Mouse (Mus musculus): Measurements from ENCODE around the gene Dstyk.

Dstyk gene

GRCm38 (mm10) chr1:132417319-132418251 lies at the start of gene Dstyk:
Gene Dstyk (plus strand): TSS chr1:132417555.
- peak; percentile 98 for DNase-seq

- peak; percentile 90 for DNase-seq
Observed at GRCm38 (mm10) chr1:132367692-132368506, 49.5 kb upstream of the Dstyk start.

- DNase-seq = no peak
Observed at GRCm38 (mm10) chr1:132370681-132371173, 46.6 kb upstream of the Dstyk start.

- DNase-seq = no peak
Observed at GRCm38 (mm10) chr1:132371298-132372081, 45.9 kb upstream of the Dstyk start.

GRCm38 (mm10) chr1:132372354-132372753 lies 45.0 kb upstream of the Dstyk start:
- no peak for DNase-seq

- no peak for DNase-seq
Observed at GRCm38 (mm10) chr1:132372896-132373534, 44.3 kb upstream of the Dstyk start.

GRCm38 (mm10) chr1:132374140-132374872 lies 43.0 kb upstream of the Dstyk start:
- no peak for DNase-seq

- DNase-seq = no peak
Observed at GRCm38 (mm10) chr1:132374873-132375244, 42.5 kb upstream of the Dstyk start.

- peak; percentile 32 for DNase-seq
Observed at GRCm38 (mm10) chr1:132375256-132375655, 42.1 kb upstream of the Dstyk start.

GRCm38 (mm10) chr1:132376211-132377054 lies 40.9 kb upstream of the Dstyk start:
- DNase-seq = no peak

- no peak for DNase-seq
Observed at GRCm38 (mm10) chr1:132377055-132377365, 40.3 kb upstream of the Dstyk start.

- DNase-seq = no peak
Observed at GRCm38 (mm10) chr1:132377811-132378210, 39.5 kb upstream of the Dstyk start.

- DNase-seq = no peak
Observed at GRCm38 (mm10) chr1:132380550-132381100, 36.7 kb upstream of the Dstyk start.

- DNase-seq = no peak
Observed at GRCm38 (mm10) chr1:132381929-132382328, 35.4 kb upstream of the Dstyk start.

- no peak for DNase-seq
Observed at GRCm38 (mm10) chr1:132384001-132384554, 33.3 kb upstream of the Dstyk start.

- DNase-seq = peak; percentile 48
Observed at GRCm38 (mm10) chr1:132385266-132385665, 32.1 kb upstream of the Dstyk start.

GRCm38 (mm10) chr1:132385711-132386110 lies 31.6 kb upstream of the Dstyk start:
- DNase-seq = no peak

- DNase-seq = no peak
Observed at GRCm38 (mm10) chr1:132386266-132386665, 31.1 kb upstream of the Dstyk start.

GRCm38 (mm10) chr1:132387943-132388342 lies 29.4 kb upstream of the Dstyk start:
- no peak for DNase-seq

Data from embryo, embryonic 11 days (tissue).